Mouse (Mus musculus): ENCODE data around the gene Cavin3. TPM values are rescaled to one million over a fixed set of nuclear protein-coding genes. Genes with fewer than 3 reads are reported as not detected.

The Cavin3 gene
- 29.9 and 31.8 TPM in 2 replicates for polyA plus RNA-seq (2021; fragmentation: Nextera tagmentation)
- long read RNA-seq, experiment 1, transcript Cavin3-201 (2 exons, 1,662 nt) = major isoform, 53 of 55 reads
- long read RNA-seq, experiment 1, partial matches to known transcripts = 0 of 55 reads
- long read RNA-seq, experiment 1, other reads (novel, unspliced or antisense) = 2 of 55 reads
- long read RNA-seq, experiment 2, transcript Cavin3-201 (2 exons, 1,662 nt) = major isoform, 33 of 36 reads
- long read RNA-seq, experiment 2, partial matches to known transcripts = 0 of 36 reads
- long read RNA-seq, experiment 2, other reads (novel, unspliced or antisense) = 3 of 36 reads

GRCm38 (mm10) chr7:105481505-105482411, at the start of gene Cavin3:
TSS of gene Cavin3 (minus strand) at chr7:105482300.

Other genes starting within 250 kb of the Cavin3 start
- not detected in 2 replicates for gene Olfr688, start 194.2 kb downstream of the Cavin3 start, polyA plus RNA-seq (2021; fragmentation: Nextera tagmentation)
- not detected in 2 replicates for gene Olfr689, start 171.1 kb downstream of the Cavin3 start, polyA plus RNA-seq (2021; fragmentation: Nextera tagmentation)
- not detected in 2 replicates for gene Olfr690, start 148.2 kb downstream of the Cavin3 start, polyA plus RNA-seq (2021; fragmentation: Nextera tagmentation)
- gene Olfr691, start 140.0 kb downstream of the Cavin3 start, polyA plus RNA-seq (2021; fragmentation: Nextera tagmentation) = 0.15 TPM in 1 of 2 replicates, not detected in the other
- not detected in 2 replicates for gene Olfr692, start 114.1 kb downstream of the Cavin3 start, polyA plus RNA-seq (2021; fragmentation: Nextera tagmentation)
- not detected in 2 replicates for gene Gm5901, start 107.3 kb downstream of the Cavin3 start, polyA plus RNA-seq (2021; fragmentation: Nextera tagmentation)
- 31.5 and 42.0 TPM in 2 replicates for gene Fam160a2, start 82.2 kb downstream of the Cavin3 start, polyA plus RNA-seq (2021; fragmentation: Nextera tagmentation)
- gene Cnga4, start 77.7 kb downstream of the Cavin3 start, polyA plus RNA-seq (2021; fragmentation: Nextera tagmentation) = 0.14 and 0.24 TPM in 2 replicates
- gene Cckbr, start 56.6 kb downstream of the Cavin3 start, polyA plus RNA-seq (2021; fragmentation: Nextera tagmentation) = 7.3 and 7.7 TPM in 2 replicates
- 93.9 and 95.7 TPM in 2 replicates for gene Smpd1, start 72.1 kb upstream of the Cavin3 start, polyA plus RNA-seq (2021; fragmentation: Nextera tagmentation)
- gene Apbb1, start 99.4 kb upstream of the Cavin3 start, polyA plus RNA-seq (2021; fragmentation: Nextera tagmentation) = 408 and 453 TPM in 2 replicates
- gene Hpx, start 117.8 kb upstream of the Cavin3 start, polyA plus RNA-seq (2021; fragmentation: Nextera tagmentation) = 0.72 and 0.77 TPM in 2 replicates
- gene Trim3, start 151.3 kb upstream of the Cavin3 start, polyA plus RNA-seq (2021; fragmentation: Nextera tagmentation) = 32.0 and 36.8 TPM in 2 replicates
- gene Timm10b, start 157.8 kb upstream of the Cavin3 start, polyA plus RNA-seq (2021; fragmentation: Nextera tagmentation) = 184 and 197 TPM in 2 replicates
- 41.3 and 47.5 TPM in 2 replicates for gene Arfip2, start 158.1 kb upstream of the Cavin3 start, polyA plus RNA-seq (2021; fragmentation: Nextera tagmentation)
- gene Gm45799, start 158.3 kb upstream of the Cavin3 start, polyA plus RNA-seq (2021; fragmentation: Nextera tagmentation) = 12.7 and 32.7 TPM in 2 replicates
- 0.01 and 0.04 TPM in 2 replicates for gene Dnhd1, start 168.5 kb upstream of the Cavin3 start, polyA plus RNA-seq (2021; fragmentation: Nextera tagmentation)